Mouse (Mus musculus): ENCODE results near the gene Phlpp2.

DNA sequence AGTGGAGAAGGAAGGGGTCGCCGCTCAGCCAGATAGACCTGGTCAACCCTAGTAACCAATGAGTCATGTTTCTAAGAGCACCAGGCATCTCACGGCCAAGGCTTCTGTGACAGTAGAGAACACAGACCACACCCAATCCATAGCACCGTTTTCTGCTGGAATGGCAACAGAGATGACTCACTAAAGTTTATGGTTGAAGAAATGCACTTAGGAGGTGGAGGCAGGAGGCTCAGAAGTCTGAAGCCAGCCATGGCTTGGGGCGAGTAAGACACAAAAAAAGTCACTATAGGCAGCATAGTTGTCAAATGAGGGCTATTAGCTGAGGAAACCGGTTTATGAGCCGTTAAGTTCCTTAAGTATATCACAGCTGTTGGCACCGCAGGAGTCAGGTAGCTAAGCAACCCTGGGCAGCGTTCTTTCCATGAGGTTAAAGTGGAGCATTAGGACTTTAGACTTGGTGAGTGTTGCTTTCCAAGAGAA is 76.9 kb downstream of the Phlpp2 start:
- no peak for TF ChIP-seq CTCF (IDR thresholded peaks at IDR 0.05; ENCODE audit: borderline replicate concordance, control insufficient read depth, extremely low read depth, insufficient read depth, low read length, poor library complexity)
- TF ChIP-seq POLR2A (IDR thresholded peaks at IDR 0.05; ENCODE audit: control insufficient read depth, extremely low read depth, insufficient read depth, low read length, poor library complexity): no peak
